In genomic region chr9:31271221-31272015, GRCm38 (mm10) we compare ENCODE assay signal across 19 mouse cellular contexts. TPM values are rescaled to one million over a fixed set of nuclear protein-coding genes. Genes with fewer than 3 reads are reported as not detected.
DNase-seq lines count a peak whose midpoint lies in the region; ATAC-seq and TF ChIP-seq lines count a peak whose summit lies in the region.
"Had no signal": no experiment of that assay in that cellular context is flagged by ENCODE, and none has a peak within 500 bp of the region (broad histone marks: within the 10 kb centered on the region; RNA-seq: fewer than 3 reads in every experiment).

No protein-coding gene starts in this region.

- peak overlapping the region; percentile 87 for H3K27ac ChIP-seq in liver, embryonic 15.5 days (replicated peaks)
- H3K27ac ChIP-seq in layer of hippocampus, adult 2 months: no peak overlapping the region
- H3K27ac ChIP-seq: embryonic facial prominence, embryonic 13.5 days; forebrain, embryonic 10.5 days; hindbrain, embryonic 12.5 days; midbrain, embryonic 13.5 days had no signal

- no peaks in the 10 kb centered on the region for H3K9me3 ChIP-seq in liver, embryonic 15.5 days (replicated peaks)
- H3K9me3 ChIP-seq: embryonic facial prominence, embryonic 13.5 days; forebrain, embryonic 10.5 days; hindbrain, embryonic 12.5 days; midbrain, embryonic 13.5 days had no signal

- H3K4me3 ChIP-seq in liver, embryonic 15.5 days (replicated peaks): no peak overlapping the region
- no peak overlapping the region for H3K4me3 ChIP-seq in layer of hippocampus, adult 2 months
- H3K4me3 ChIP-seq: embryonic facial prominence, embryonic 13.5 days; forebrain, embryonic 10.5 days; hindbrain, embryonic 12.5 days; midbrain, embryonic 13.5 days; myocyte had no signal

- H3K9ac ChIP-seq in liver, embryonic 15.5 days: no peak overlapping the region
- H3K9ac ChIP-seq: embryonic facial prominence, embryonic 13.5 days; hindbrain, embryonic 12.5 days; midbrain, embryonic 13.5 days had no signal

- peak overlapping the region; percentile 43; the same call in 1 of the 2 replicates for H3K4me2 ChIP-seq in liver, embryonic 15.5 days
- H3K4me2 ChIP-seq: embryonic facial prominence, embryonic 13.5 days; hindbrain, embryonic 12.5 days; midbrain, embryonic 13.5 days had no signal

- peaks cover 47% of the 10 kb centered on the region for H3K4me1 ChIP-seq in liver, embryonic 15.5 days (replicated peaks)
- H3K4me1 ChIP-seq: midbrain, embryonic 13.5 days had no signal

- no peak for TF ChIP-seq CTCF in layer of hippocampus, adult 2 months (conservative IDR thresholded peaks at IDR 0.05)

- DNase-seq in thymus, postnatal 14 days: peak; percentile 20
- DNase-seq in thymus, postnatal 4 days: no peak
- DNase-seq in layer of hippocampus, adult 9-11 months: no peak
- DNase-seq in layer of hippocampus, adult 2 months (ENCODE audit: low spot score in 2 of 2): no peak
- DNase-seq: adrenal gland, postnatal 25 days; cerebellum, adult 8-10 months; gastrocnemius, postnatal 10 days; kidney, adult 9 months; layer of hippocampus, postnatal 36 days; lung, postnatal 36 days had no signal

- H3K36me3 ChIP-seq in liver, embryonic 15.5 days (replicated peaks): no peaks in the 10 kb centered on the region
- H3K36me3 ChIP-seq: embryonic facial prominence, embryonic 13.5 days; forebrain, embryonic 10.5 days; hindbrain, embryonic 12.5 days; midbrain, embryonic 13.5 days had no signal

- peak; percentile 43; the same call in 1 of the 2 replicates for ATAC-seq in erythroblast, adult 5-6 weeks (replicated peaks; ENCODE audit: low FRiP score, poor library complexity, severe bottlenecking)
- peak; percentile 26; the same call in 1 of the 2 replicates for ATAC-seq in liver, embryonic 15.5 days (ENCODE audit: insufficient read depth)
- ATAC-seq in megakaryocyte progenitor cell, adult 5-6 weeks (replicated peaks; ENCODE audit: poor library complexity): no peak
- ATAC-seq: midbrain, embryonic 13.5 days had no signal

- 66% methylated on average over 8 of the region's 8 CpGs for WGBS in liver, embryonic 15.5 days (ENCODE audit: insufficient replicate concordance)

- H3K27me3 ChIP-seq in liver, embryonic 15.5 days: no peaks in the 10 kb centered on the region
- H3K27me3 ChIP-seq: CH12.LX; embryonic facial prominence, embryonic 13.5 days; hindbrain, embryonic 12.5 days; midbrain, embryonic 13.5 days had no signal

RNA-seq across cellular contexts. Expression of gene Prdm10, which starts 8.9 kb away (rescaled TPM):
- 4.2 and 9.2 TPM in 2 replicates for total RNA-seq in erythroblast, adult 5-6 weeks (2015; ENCODE audit: low replicate concordance)
- 7.1 and 17.3 TPM in 2 replicates for total RNA-seq in erythroblast, adult 5-6 weeks (2017; ENCODE audit: low replicate concordance)
- 2.3 and 3.0 TPM in 2 replicates for polyA plus RNA-seq in liver, embryonic 15.5 days (2015; fragmentation: Nextera tagmentation; extraction: Ambion mirVana)
- total RNA-seq in megakaryocyte progenitor cell, adult 5-6 weeks (2015): 8.9 and 11.7 TPM in 2 replicates
- 9.2 and 10.6 TPM in 2 replicates for total RNA-seq in megakaryocyte progenitor cell, adult 5-6 weeks (2017)
- total RNA-seq in layer of hippocampus, adult 2 months (2021): 10 to 100 TPM; 22.0 to 23.1 TPM

RNA-seq across cellular contexts. Expression of gene Aplp2, which starts 59.8 kb away (rescaled TPM):
- total RNA-seq in erythroblast, adult 5-6 weeks (2015; ENCODE audit: low replicate concordance): 117 and 165 TPM in 2 replicates
- total RNA-seq in erythroblast, adult 5-6 weeks (2017; ENCODE audit: low replicate concordance): 209 and 318 TPM in 2 replicates
- 182 and 192 TPM in 2 replicates for polyA plus RNA-seq in liver, embryonic 15.5 days (2015; fragmentation: Nextera tagmentation; extraction: Ambion mirVana)
- total RNA-seq in megakaryocyte progenitor cell, adult 5-6 weeks (2015): 31.2 and 54.0 TPM in 2 replicates
- total RNA-seq in megakaryocyte progenitor cell, adult 5-6 weeks (2017): 36.9 and 71.1 TPM in 2 replicates
- total RNA-seq in layer of hippocampus, adult 2 months (2021): 100 to 1,000 TPM; 447 to 470 TPM
